Mouse (Mus musculus) cortical plate, adult 2 months (tissue): ENCODE measurements at regions not wholly inside any gene's neighbourhood (a gene's known extent, or its start where the extent isn't known, plus 50 kb on each side); places are given as distances from the start of the nearest gene placed in this dataset.

Experiments used
- CTCF ChIP-seq: fragments of 200-500 bp; IDR thresholded peaks from 2 replicates; pipeline ENCODE4 v1.5.1; 2011; ENCODE audit warnings: mild to moderate bottlenecking, control low read depth, low read length; ENCODE audit not compliant: insufficient read depth; ENCODE audit errors: extremely low read depth
- POLR2A ChIP-seq: fragments of 200-500 bp; IDR thresholded peaks from 2 replicates; pipeline ENCODE4 v1.6.1; 2011; ENCODE audit warnings: mild to moderate bottlenecking, low read length, control low read depth; ENCODE audit not compliant: insufficient read depth; ENCODE audit errors: extremely low read depth

DNA sequence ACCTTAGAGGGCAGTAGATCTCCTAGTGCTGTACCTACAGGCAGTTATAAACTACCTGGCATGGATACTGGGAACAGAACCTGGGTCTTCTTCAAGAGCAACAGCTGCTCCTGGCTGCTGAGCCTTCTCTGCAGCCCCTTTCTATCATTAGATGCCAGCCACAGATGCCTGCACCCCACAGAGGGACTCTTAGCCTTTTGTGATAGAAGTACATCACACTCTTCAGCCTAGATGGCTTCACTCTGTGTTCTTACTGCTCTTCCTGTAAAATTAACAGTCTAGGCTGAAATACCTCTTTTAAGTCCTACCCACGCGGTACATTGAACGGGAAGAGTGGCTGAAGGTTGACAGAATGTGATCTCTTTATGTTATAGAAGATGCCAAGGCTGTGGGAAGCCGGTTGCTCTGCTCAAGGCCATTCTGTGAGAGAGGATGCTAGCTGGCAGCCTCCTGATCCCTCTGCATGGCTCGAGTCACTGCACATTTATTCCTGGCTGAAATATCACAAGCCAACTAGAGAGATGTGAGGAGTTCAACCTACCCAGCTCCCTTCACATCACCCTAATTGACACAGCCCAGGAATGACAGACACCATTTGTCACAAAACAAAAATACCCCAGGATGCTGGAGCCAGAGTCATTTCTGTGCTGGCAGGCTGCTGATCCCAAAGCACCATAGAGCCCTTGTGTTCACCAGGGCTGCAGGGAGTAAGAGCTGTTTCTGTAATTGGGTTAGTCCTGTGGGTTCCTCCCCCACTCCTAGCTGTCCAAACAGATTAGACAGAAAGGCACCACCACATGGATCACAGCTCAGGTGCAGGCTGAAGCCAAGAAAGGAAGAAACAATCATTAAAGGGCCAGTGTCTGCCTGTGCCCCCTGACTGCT is 162.5 kb downstream of the B3gnt2 start:
- TF ChIP-seq CTCF (no peak), POLR2A (no peak)
